Mouse (Mus musculus) limb, embryonic 11.5 days (tissue): ENCODE measurements around the gene Tspan31. TPM values are rescaled to one million over a fixed set of nuclear protein-coding genes. Genes with fewer than 3 reads are reported as not detected.

ENCODE experiments used
- ATAC-seq: fragments of 200-750 bp; cut with Nextera tagmentation; 2 replicates; pipeline ENCODE4 v1.8.0; 2017; ENCODE audit warnings: low read depth; ENCODE audit not compliant: insufficient number of reproducible peaks, low FRiP score, low TSS enrichment
- DNase-seq: peaks from one replicate; pipeline ENCODE4 v3.0.0-alpha.2; 2015; ENCODE audit warnings: low spot score
- H3K27ac ChIP-seq: fragments of 300-500 bp; sonication (generic); replicated peaks from 2 replicates; pipeline ENCODE4 v1.5.1; 2014; ENCODE audit warnings: low read depth, mild to moderate bottlenecking, low read length
- H3K27me3 ChIP-seq: fragments of 300-500 bp; sonication (generic); 2 replicates; pipeline ENCODE4 v1.6.1; 2014; ENCODE audit warnings: mild to moderate bottlenecking, low read length, mixed read lengths; ENCODE audit not compliant: control insufficient read depth, insufficient read depth
- H3K36me3 ChIP-seq: fragments of 300-500 bp; sonication (generic); 2 replicates; pipeline ENCODE4 v1.6.1; 2014; ENCODE audit warnings: mild to moderate bottlenecking, low read length, moderate library complexity, mixed read lengths; ENCODE audit not compliant: control insufficient read depth, insufficient read depth
- H3K4me1 ChIP-seq: fragments of 300-500 bp; sonication (generic); 2 replicates; pipeline ENCODE4 v1.6.1; 2014; ENCODE audit warnings: low read length, mixed read lengths; ENCODE audit not compliant: control insufficient read depth, insufficient read depth
- H3K4me2 ChIP-seq: fragments of 300-500 bp; sonication (generic); 2 replicates; pipeline ENCODE4 v1.6.1; 2014; ENCODE audit warnings: low read depth, mild to moderate bottlenecking, moderate library complexity; ENCODE audit not compliant: severe bottlenecking
- H3K4me3 ChIP-seq: fragments of 300-500 bp; sonication (generic); 2 replicates; pipeline ENCODE4 v1.5.1; 2014; ENCODE audit warnings: low read depth, low read length
- H3K9ac ChIP-seq: fragments of 300-500 bp; sonication (generic); 2 replicates; pipeline ENCODE4 v1.6.1; 2014; ENCODE audit warnings: mild to moderate bottlenecking, low read length
- H3K9me3 ChIP-seq: fragments of 300-500 bp; sonication (generic); 2 replicates; pipeline ENCODE4 v1.6.1; 2016; ENCODE audit warnings: low read length; ENCODE audit not compliant: control insufficient read depth
- WGBS: fragments of 180-500 bp; shearing (Covaris S2); extraction: QIAGEN DNeasy Blood & Tissue Kit; methylation state at CpG from one replicate; pipeline ENCODE4 v1.1.7; 2014; 5-methylcytosine and 5-hydroxymethylcytosine counted together
- polyA plus RNA-seq: library from polyadenylated mRNA; unstranded; fragments of >200 nt; fragmentation: Nextera tagmentation; extraction: Ambion mirVana; gene quantifications from 2 replicates; pipeline ENCODE4 v1.2.1, GENCODE M21; 2014

Gene Tspan31
- polyA plus RNA-seq, 1 experiment from 2014 or later, result 123 TPM

DNA sequence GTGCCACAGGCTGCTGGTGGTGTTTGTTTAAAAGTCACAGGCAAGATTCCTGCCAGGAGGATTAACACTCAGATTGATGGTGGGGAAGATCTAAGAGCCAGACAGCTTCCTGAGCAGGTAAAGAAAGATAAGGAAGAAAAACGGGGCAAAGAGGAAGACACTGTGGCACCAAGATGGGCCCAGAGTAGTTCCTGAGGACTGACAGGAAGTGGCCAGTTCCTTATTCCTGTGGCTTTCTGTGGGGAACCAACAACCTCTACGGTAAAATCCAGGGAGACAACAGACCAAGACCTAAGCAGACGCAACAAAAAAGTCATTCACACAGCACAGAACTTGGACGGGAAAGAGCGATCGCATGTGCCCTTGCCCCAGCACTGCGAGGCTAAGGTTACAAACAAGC, 33.6 kb upstream of the Tspan31 start:
- no peak overlapping the region for H3K27ac ChIP-seq
- H3K4me2 ChIP-seq, result no peak overlapping the region
- DNase-seq (no peak), ATAC-seq (no peak)
- WGBS, result 83% methylated on average over 7 of the region's 7 CpGs
- H3K36me3 ChIP-seq, result no peaks in the 10 kb centered on the region
- no peak overlapping the region for H3K9ac ChIP-seq
- H3K27me3 ChIP-seq, result no peaks in the 10 kb centered on the region
- H3K9me3 ChIP-seq, result no peaks in the 10 kb centered on the region
- H3K4me3 ChIP-seq, result no peak overlapping the region
- no peaks in the 10 kb centered on the region for H3K4me1 ChIP-seq

- Histone ChIP-seq H3K4me3 (no peak overlapping the region), H3K9ac (no peak overlapping the region), H3K4me1 (no peaks in the 10 kb centered on the region), H3K9me3 (no peaks in the 10 kb centered on the region), H3K36me3 (peaks cover 11% of the 10 kb centered on the region; the same call in 1 of the 2 replicates), H3K27me3 (no peaks in the 10 kb centered on the region), H3K4me2 (no peak overlapping the region), H3K27ac (no peak overlapping the region)
- no peak for DNase-seq
- ATAC-seq, result no peak
- WGBS, result 91% methylated on average over 6 of the region's 6 CpGs
Measured at GRCm38 (mm10) chr10:127101151-127101550, 31.1 kb upstream of the Tspan31 start.

- ATAC-seq (no peak), DNase-seq (no peak)
- peaks cover 12% of the 10 kb centered on the region; the same call in 1 of the 2 replicates for H3K36me3 ChIP-seq
- no peak overlapping the region for H3K9ac ChIP-seq
- H3K4me2 ChIP-seq, result no peak overlapping the region
- H3K27ac ChIP-seq, result no peak overlapping the region
- no peaks in the 10 kb centered on the region for H3K27me3 ChIP-seq
- no peak overlapping the region for H3K4me3 ChIP-seq
- 90% methylated on average over 8 of the region's 8 CpGs for WGBS
- no peaks in the 10 kb centered on the region for H3K4me1 ChIP-seq
- H3K9me3 ChIP-seq, result no peaks in the 10 kb centered on the region
Measured at GRCm38 (mm10) chr10:127100414-127100813, 30.4 kb upstream of the Tspan31 start.

DNA sequence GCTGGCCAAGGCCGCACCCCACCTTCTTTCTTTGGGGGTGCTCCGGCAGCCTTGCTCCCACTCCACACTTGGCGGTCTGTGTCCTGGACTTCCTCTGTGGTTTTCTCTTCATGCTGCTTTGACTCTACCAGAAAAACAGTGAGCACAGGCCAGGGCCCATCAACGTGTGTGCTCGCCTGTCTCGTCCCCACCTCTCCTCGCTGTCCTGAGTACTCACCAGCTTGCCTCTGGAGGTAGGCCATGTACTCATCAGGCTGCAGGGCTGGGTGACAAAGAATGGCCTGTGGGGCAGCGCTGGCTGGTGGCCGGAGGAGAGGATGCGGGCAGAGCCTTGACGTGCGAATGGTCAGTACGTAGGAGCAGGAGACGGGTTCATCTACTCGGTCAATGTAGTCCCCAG, 29.8 kb upstream of the Tspan31 start:
- Histone ChIP-seq H3K9ac (no peak overlapping the region), H3K4me2 (no peak overlapping the region), H3K27me3 (no peaks in the 10 kb centered on the region), H3K27ac (no peak overlapping the region), H3K4me3 (no peak overlapping the region), H3K4me1 (no peaks in the 10 kb centered on the region), H3K36me3 (peaks cover 12% of the 10 kb centered on the region; the same call in 1 of the 2 replicates), H3K9me3 (no peaks in the 10 kb centered on the region)
- WGBS, result 92% methylated on average over 15 of the region's 15 CpGs
- ATAC-seq (no peak), DNase-seq (no peak)

DNA sequence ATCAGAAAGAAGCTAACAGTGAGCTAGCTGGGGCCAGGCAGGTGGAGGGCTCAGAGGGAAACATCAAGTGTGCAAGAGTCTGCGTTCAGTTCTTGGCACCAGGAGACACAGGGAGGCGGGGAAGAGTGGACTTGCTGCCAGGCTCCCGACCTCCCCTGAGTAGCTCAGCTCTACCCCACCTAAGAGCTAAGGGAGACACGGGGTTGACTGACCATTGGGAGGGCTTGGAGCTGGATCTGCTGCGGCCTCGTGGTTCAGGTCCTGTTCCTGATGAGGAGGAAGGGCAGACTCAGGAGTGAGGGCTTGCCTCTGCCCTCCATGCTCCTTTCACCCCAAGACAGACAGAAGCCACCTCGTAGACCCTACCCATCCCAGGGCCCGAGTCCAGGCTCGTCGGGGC, 29.1 kb upstream of the Tspan31 start:
- Histone ChIP-seq H3K4me3 (no peak overlapping the region), H3K27ac (no peak overlapping the region), H3K9me3 (no peaks in the 10 kb centered on the region), H3K4me1 (no peaks in the 10 kb centered on the region), H3K36me3 (peaks cover 12% of the 10 kb centered on the region; the same call in 1 of the 2 replicates), H3K27me3 (no peaks in the 10 kb centered on the region), H3K9ac (no peak overlapping the region), H3K4me2 (no peak overlapping the region)
- DNase-seq, result no peak
- WGBS, result 92% methylated on average over 10 of the region's 10 CpGs
- no peak for ATAC-seq

- WGBS, result 78% methylated on average over 20 of the region's 20 CpGs
- no peak overlapping the region for H3K27ac ChIP-seq
- peaks cover 12% of the 10 kb centered on the region; the same call in 1 of the 2 replicates for H3K36me3 ChIP-seq
- H3K4me2 ChIP-seq, result no peak overlapping the region
- H3K4me1 ChIP-seq, result no peaks in the 10 kb centered on the region
- ATAC-seq (no peak), DNase-seq (no peak)
- H3K27me3 ChIP-seq, result peaks cover 3% of the 10 kb centered on the region; the same call in 1 of the 2 replicates
- no peaks in the 10 kb centered on the region for H3K9me3 ChIP-seq
- H3K4me3 ChIP-seq, result no peak overlapping the region
- no peak overlapping the region for H3K9ac ChIP-seq
Measured at GRCm38 (mm10) chr10:127098514-127098913, 28.4 kb upstream of the Tspan31 start.

GRCm38 (mm10) chr10:127094382-127094802, 24.3 kb upstream of the Tspan31 start:
- no peak for DNase-seq
- ATAC-seq, result no peak
- Histone ChIP-seq H3K4me1 (peaks cover 3% of the 10 kb centered on the region; the same call in 1 of the 2 replicates), H3K4me2 (no peak overlapping the region), H3K9me3 (no peaks in the 10 kb centered on the region), H3K27me3 (peaks cover 43% of the 10 kb centered on the region), H3K9ac (no peak overlapping the region), H3K27ac (no peak overlapping the region), H3K4me3 (no peak overlapping the region), H3K36me3 (peaks cover 12% of the 10 kb centered on the region; the same call in 1 of the 2 replicates)
- WGBS, result 69% methylated on average over 7 of the region's 7 CpGs

DNA sequence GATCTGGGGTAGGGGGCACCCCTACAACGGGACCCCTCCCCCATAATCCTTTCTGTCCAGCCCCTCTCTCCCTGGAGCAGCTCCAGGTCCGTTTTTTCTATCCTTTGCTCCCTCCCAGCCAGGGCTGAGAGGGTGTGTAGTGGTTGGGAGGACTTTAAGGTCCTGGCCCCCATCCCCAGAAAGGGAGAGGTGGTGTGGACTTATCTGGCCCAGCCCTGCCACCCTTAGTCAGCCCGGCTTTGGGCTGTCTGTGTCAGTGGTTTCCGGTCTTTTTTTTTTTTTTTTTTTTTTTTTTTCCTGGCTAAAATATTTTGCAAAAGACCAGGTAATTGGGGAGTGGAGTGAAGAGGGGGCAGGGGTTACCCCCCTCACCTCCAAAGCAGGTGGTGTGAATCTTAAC, 22.7 kb upstream of the Tspan31 start:
- H3K4me1 ChIP-seq, result peaks cover 3% of the 10 kb centered on the region; the same call in 1 of the 2 replicates
- H3K27me3 ChIP-seq, result peaks cover 52% of the 10 kb centered on the region
- H3K36me3 ChIP-seq, result peaks cover 6% of the 10 kb centered on the region; the same call in 1 of the 2 replicates
- H3K27ac ChIP-seq, result no peak overlapping the region
- H3K4me3 ChIP-seq, result no peak overlapping the region
- H3K9me3 ChIP-seq, result no peaks in the 10 kb centered on the region
- DNase-seq (no peak), ATAC-seq (no peak)
- H3K4me2 ChIP-seq, result no peak overlapping the region
- H3K9ac ChIP-seq, result no peak overlapping the region
- WGBS, result 45% methylated on average over 4 of the region's 4 CpGs
